Mouse (Mus musculus): ENCODE results near the gene Ifit1bl2.
"Not testable (repeated sequence)": the region's sequence is repeated elsewhere in the genome, so short reads cannot be mapped to it uniquely, and the experiment has no call there.

The Ifit1bl2 gene

DNA sequence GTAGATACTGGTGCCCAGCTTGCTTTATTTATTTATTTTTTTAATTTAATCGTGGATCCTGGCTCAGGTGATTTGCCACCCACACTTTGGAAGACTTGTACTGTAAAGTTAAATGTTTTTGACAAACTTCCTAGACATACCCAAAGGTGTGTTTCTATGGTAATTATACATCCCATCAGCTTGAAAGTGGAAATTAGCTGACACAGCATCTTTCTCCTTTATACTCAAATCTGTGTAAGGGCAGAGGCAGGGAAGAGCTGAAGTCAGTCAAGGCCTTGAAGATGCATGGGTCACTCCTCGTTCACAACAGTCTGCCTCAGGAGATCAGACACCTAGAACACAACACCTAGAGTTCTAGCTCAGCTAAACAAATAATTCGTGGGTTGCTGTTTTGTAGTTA lies 30.4 kb downstream of the Ifit1bl2 start:
- not testable (repeated sequence) for DNase-seq (ENCODE audit: low spot score in 2 of 2)

- not testable (repeated sequence) for DNase-seq (ENCODE audit: low spot score in 2 of 2)
These were observed 33.1 kb downstream of the Ifit1bl2 start, which contains the start of gene Ifit3b for GRCm38 (mm10) chr19:34607237-34608051. Gene Ifit3b, plus strand, starts transcription at chr19:34607970.

- no peak for DNase-seq (ENCODE audit: low spot score in 2 of 2)
These were observed 35.1 kb downstream of the Ifit1bl2 start for GRCm38 (mm10) chr19:34605472-34605871.

GRCm38 (mm10) chr19:34601888-34602287 lies 38.7 kb downstream of the Ifit1bl2 start, which contains the start of gene Ifit1bl1:
Gene Ifit1bl1, minus strand, starts transcription at chr19:34601956.
- DNase-seq (ENCODE audit: low spot score in 2 of 2): not testable (repeated sequence)

- DNase-seq (ENCODE audit: low spot score in 2 of 2): not testable (repeated sequence)
These were observed 41.3 kb downstream of the Ifit1bl2 start for GRCm38 (mm10) chr19:34599250-34599649.

GRCm38 (mm10) chr19:34598341-34598740 lies 42.2 kb downstream of the Ifit1bl2 start:
- DNase-seq (ENCODE audit: low spot score in 2 of 2): peak in 1 of 2 experiments; percentile 46

- DNase-seq (ENCODE audit: low spot score in 2 of 2): no peak
These were observed 43.7 kb downstream of the Ifit1bl2 start for GRCm38 (mm10) chr19:34596811-34597210.

GRCm38 (mm10) chr19:34594523-34594922 lies 46.0 kb downstream of the Ifit1bl2 start:
- not testable (repeated sequence) for DNase-seq (ENCODE audit: low spot score in 2 of 2)

DNA sequence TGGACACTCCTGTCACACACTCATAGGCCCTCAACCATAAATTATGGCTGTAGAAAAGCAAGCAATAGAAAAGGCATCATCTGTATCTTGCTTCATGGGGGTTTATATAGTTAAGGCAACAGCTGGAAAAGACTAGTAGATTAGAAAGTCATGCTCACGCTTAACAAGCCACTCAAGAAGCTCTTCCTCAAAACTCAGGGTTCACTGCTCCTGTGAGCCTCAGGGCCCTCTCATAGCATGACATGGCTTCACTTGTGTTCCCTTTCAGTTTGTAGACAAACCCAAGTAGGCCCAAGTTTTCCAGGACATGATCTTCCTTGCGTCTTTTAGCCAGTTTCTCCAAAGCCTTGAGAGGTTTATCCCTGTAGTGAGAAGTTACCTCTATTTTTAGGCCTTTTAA lies 47.1 kb downstream of the Ifit1bl2 start:
- DNase-seq (ENCODE audit: low spot score in 2 of 2): no peak

DNA sequence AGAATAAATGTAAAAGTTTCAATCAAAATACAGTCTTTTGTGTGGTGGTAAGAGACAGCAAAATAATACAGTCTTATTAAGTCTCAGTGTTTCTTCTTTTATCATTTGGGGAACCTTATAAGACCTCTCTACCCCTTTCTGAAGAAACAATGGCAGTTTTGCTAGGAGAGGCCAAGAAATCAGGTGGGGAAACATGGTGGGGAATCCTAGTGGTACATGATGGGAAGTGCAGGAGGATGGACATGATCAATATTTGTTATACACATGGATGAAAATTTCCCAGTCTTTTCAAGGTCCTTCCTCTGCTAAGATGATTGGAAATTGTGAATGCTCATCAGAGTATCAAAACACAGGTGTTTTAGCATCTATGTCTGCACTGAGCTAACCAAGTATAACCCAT lies 51.6 kb downstream of the Ifit1bl2 start:
- DNase-seq (ENCODE audit: low spot score in 2 of 2): no peak

- DNase-seq (ENCODE audit: low spot score in 2 of 2): not testable (repeated sequence)
These were observed 52.4 kb downstream of the Ifit1bl2 start for GRCm38 (mm10) chr19:34587898-34588692.

DNA sequence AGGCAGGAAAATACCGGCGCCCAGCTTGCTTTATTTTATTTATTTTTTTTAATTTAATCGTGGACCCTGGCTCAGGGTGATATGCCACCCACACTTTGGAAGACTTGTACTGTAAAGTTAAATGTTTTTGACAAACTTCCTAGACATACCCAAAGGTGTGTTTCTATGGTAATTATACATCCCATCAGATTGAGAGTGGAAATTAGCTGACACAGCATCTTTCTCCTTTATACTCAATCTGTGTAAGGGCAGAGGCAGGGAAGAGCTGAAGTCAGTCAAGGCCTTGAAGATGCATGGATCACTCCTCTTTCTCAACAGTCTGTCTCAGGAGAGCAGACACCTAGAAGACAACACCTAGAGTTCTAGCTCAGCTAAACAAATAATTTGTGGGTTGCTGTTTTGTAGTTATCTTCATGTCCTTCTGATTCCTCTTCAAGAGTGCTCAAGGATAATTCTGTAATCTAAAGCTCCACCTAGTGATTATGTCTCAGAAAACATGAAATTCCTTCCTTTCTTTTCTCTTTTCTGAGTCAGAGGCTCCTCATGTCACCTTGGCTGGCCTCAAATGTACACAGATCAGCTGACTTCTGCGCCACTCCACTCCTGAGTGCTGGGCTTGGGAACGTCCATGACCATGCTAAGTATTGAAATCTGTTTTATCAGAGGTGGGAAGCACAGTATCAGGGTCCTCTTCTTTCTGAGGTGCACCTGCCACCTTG lies 54.6 kb downstream of the Ifit1bl2 start:
- DNase-seq (ENCODE audit: low spot score in 2 of 2): not testable (repeated sequence)

GRCm38 (mm10) chr19:34583126-34583766 lies 57.3 kb downstream of the Ifit1bl2 start, which contains the start of gene Ifit3:
Gene Ifit3, plus strand, starts transcription at chr19:34583531.
- not testable (repeated sequence) for DNase-seq (ENCODE audit: low spot score in 2 of 2)

GRCm38 (mm10) chr19:34582696-34583095 lies 57.8 kb downstream of the Ifit1bl2 start:
- not testable (repeated sequence) for DNase-seq (ENCODE audit: low spot score in 2 of 2)

DNA sequence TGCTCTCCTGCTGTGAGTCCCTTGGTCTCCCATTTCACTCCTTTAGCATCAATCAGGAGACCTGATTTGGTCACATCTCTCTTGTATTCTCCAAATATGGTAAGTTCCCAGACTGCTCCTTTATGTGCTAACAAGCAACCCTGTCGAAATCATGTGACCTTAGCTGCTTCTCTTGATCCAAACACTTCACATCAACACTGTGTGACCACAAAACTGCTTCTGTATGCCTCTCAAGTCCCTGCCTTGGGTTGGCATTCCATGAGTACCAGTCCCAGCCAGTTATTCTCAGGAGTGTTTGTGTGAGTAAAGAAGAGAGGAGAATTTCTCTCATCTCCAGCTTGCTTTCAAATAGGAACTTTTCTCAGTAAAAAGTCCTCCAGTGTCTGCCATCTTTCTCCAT lies 63.4 kb downstream of the Ifit1bl2 start:
- no peak for DNase-seq (ENCODE audit: low spot score in 2 of 2)

DNA sequence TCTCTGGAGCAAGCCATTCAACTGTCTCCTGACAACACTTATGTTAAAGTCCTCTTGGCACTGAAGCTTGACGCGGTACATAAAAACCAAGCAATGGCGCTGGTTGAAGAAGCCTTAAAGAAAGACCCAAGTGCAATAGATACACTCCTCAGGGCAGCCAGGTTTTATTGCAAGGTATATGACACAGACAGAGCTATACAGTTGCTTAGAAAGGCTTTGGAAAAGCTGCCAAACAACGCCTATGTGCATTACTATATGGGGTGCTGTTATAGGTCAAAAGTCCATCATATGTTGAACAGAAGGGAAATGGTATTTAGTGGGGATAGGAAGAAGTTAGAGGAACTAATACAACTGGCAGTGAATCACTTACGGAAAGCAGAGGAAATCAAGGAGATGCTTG lies 66.9 kb downstream of the Ifit1bl2 start:
- no peak for DNase-seq (ENCODE audit: low spot score in 2 of 2)

DNA sequence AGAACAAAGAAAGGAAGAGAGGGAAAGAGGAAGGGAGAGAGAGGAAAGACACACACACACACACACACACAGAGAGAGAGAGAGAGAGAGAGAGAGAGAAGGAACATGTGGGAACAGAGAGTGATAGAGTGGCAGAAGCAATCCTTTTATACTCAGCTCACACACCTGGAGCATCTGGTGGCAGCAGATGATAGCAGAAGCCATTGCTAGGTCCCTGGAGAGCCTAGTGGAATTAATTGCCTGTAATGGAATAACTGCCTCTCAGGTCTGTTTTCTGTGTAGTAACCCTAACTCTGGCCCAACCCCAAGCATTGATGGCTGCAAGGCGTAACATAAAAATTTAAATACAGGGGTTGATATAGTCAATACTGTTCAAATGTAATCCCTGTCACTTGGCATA lies 69.5 kb downstream of the Ifit1bl2 start:
- no peak for DNase-seq (ENCODE audit: low spot score in 2 of 2)

- DNase-seq (ENCODE audit: low spot score in 2 of 2): no peak
These were observed 70.6 kb downstream of the Ifit1bl2 start for GRCm38 (mm10) chr19:34569896-34570476.

GRCm38 (mm10) chr19:34568988-34569895 lies 71.3 kb downstream of the Ifit1bl2 start:
- DNase-seq (ENCODE audit: low spot score in 2 of 2): no peak

All from urinary bladder, adult 18-20 months (tissue).